Mouse (Mus musculus) neural tube, embryonic 14.5 days (tissue): Measurements from ENCODE around the gene Il27. TPM values are rescaled to one million over a fixed set of nuclear protein-coding genes. Genes with fewer than 3 reads are reported as not detected.
"Not testable (repeated sequence)": the region's sequence is repeated elsewhere in the genome, so short reads cannot be mapped to it uniquely, and the experiment has no call there.

Experiments used
- ATAC-seq: fragments of 200-750 bp; cut with Nextera tagmentation; 2 replicates; pipeline ENCODE4 v1.8.0; 2017; ENCODE audit warnings: low read depth, mild to moderate bottlenecking, moderate TSS enrichment, moderate library complexity
- H3K27ac ChIP-seq: fragments of 300-500 bp; sonication (generic); 2 replicates; pipeline ENCODE4 v1.5.1; 2014; ENCODE audit warnings: low read depth, mild to moderate bottlenecking, control low read depth, low read length, moderate library complexity, mixed read lengths
- H3K27me3 ChIP-seq: fragments of 300-500 bp; sonication (generic); 2 replicates; pipeline ENCODE4 v1.6.1; 2014; ENCODE audit warnings: low read length; ENCODE audit not compliant: control insufficient read depth, insufficient read depth
- H3K36me3 ChIP-seq: fragments of 300-500 bp; sonication (generic); 2 replicates; pipeline ENCODE4 v1.6.1; 2014; ENCODE audit warnings: low read length, mixed read lengths; ENCODE audit not compliant: control insufficient read depth, insufficient read depth
- H3K4me1 ChIP-seq: fragments of 300-500 bp; sonication (generic); 2 replicates; pipeline ENCODE4 v1.6.1; 2014; ENCODE audit warnings: low read length; ENCODE audit not compliant: control insufficient read depth, insufficient read depth
- H3K4me2 ChIP-seq: fragments of 300-500 bp; sonication (generic); 2 replicates; pipeline ENCODE4 v1.6.1; 2014; ENCODE audit warnings: mild to moderate bottlenecking, low read depth, low read length, control low read depth
- H3K4me3 ChIP-seq: fragments of 300-500 bp; sonication (generic); 2 replicates; pipeline ENCODE4 v1.5.1; 2014; ENCODE audit warnings: low read depth, low read length, control low read depth, mixed read lengths
- H3K9ac ChIP-seq: fragments of 300-500 bp; sonication (generic); replicated peaks from 2 replicates; pipeline ENCODE4 v1.6.1; 2014; ENCODE audit warnings: low read depth, mild to moderate bottlenecking, control low read depth, low read length, mixed read lengths
- H3K9me3 ChIP-seq: fragments of 300-500 bp; sonication (generic); 2 replicates; pipeline ENCODE4 v1.6.1; 2016; ENCODE audit warnings: low read length; ENCODE audit not compliant: control insufficient read depth
- WGBS: fragments of 180-500 bp; shearing (Covaris S2); extraction: QIAGEN DNeasy Blood & Tissue Kit; methylation state at CpG from one replicate; pipeline ENCODE4 v1.1.7; 2014; 5-methylcytosine and 5-hydroxymethylcytosine counted together
- polyA plus RNA-seq: library from polyadenylated mRNA; unstranded; fragments of >200 nt; fragmentation: Nextera tagmentation; extraction: Ambion mirVana; gene quantifications from 2 replicates; pipeline ENCODE4 v1.2.1, GENCODE M21; 2014

The Il27 gene
- not detected in 2 replicates for polyA plus RNA-seq

DNA sequence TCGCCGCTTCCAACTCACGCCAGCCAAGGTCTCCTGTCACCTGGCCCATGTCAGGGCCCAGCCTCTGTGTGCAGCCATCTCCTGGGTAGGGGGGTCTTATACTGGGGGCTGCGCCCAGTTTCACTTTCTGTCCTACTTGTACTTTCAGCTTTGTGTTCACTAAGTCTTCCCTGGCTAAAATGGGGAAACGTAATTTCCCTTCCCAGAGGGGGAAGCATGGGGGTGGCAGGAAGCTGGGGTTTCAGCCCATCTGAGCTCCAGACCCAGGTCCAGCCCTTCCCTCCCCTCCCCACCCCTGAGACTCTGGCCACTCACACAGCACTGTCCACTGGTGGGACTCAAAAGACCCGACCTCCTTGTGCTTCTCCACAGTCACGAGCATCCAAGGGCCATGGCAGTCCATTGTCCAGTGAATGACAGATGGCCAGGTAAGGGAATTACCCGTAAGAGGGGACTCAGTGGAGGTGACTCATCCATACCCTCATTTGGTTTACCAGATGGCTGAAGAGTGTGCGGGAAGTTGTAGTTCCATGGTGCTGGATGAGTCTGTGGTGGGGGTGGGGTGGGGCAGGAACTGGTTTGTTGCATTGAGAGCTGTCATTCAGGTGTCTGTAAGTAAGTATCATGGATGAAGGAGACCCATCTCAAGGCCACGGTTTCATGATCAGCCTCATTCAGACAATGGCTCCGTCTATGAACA, at the start of gene Il27:
Gene Il27, minus strand, starts transcription at position 80 of the 700 bp plus-strand sequence.
- Histone ChIP-seq H3K4me1 (no peaks in the 10 kb centered on the region), H3K4me3 (no peak within 1 kb of the TSS), H3K4me2 (no peak within 1 kb of the TSS), H3K27ac (no peak within 1 kb of the TSS), H3K36me3 (no peaks in the 10 kb centered on the region), H3K9ac (no peak within 1 kb of the TSS), H3K27me3 (no peaks in the 10 kb centered on the region), H3K9me3 (no peaks in the 10 kb centered on the region)
- 87% methylated on average over 11 of the region's 11 CpGs for whole genome bisulfite sequencing
- ATAC-seq = no peak

DNA sequence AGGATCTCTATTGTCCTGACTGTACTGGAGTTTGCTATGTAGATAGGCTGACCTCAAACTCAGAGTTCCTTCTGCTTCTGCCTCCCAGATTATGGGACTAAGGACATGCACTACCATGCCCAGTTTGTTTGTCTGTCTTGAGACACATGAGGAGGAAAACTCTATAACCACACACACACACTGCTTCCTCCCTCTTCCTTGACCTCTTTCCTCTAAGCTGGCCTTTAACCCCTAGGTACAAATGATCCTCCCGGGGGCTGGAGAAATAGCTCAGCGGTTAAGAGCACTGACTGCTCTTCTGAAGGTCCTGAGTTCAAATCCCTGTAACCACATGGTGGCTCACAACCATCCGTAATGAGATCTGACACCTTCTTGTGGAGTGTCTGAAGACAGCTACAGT, 49.6 kb upstream of the Il27 start:
- Histone ChIP-seq H3K27ac (no peak overlapping the region), H3K27me3 (no peaks in the 10 kb centered on the region), H3K4me1 (no peaks in the 10 kb centered on the region), H3K4me2 (no peak overlapping the region), H3K9ac (no peak overlapping the region), H3K9me3 (no peaks in the 10 kb centered on the region), H3K36me3 (no peaks in the 10 kb centered on the region), H3K4me3 (no peak overlapping the region)
- ATAC-seq = no peak
- WGBS = 87% methylated on average over 3 of the region's 3 CpGs

DNA sequence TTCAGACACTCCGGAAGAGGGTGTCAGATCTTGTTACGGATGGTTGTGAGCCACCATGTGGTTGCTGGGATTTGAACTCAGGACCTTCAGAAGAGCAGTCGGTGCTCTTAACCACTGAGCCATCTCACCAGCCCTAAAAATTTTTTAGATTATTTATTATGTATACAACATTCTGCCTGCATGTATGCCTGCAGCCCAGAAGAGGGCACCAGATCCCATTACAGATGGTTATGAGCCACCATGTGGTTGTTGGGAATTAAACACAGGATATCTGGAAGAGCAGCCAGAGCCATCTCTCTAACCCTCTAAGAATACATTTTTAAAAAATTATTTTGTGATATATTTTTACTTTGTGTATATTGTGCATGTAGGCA, 48.5 kb upstream of the Il27 start:
- not testable (repeated sequence) for H3K9me3 ChIP-seq, H3K4me1 ChIP-seq, H3K27me3 ChIP-seq, H3K27ac ChIP-seq, ATAC-seq, H3K36me3 ChIP-seq, H3K4me3 ChIP-seq, H3K4me2 ChIP-seq, H3K9ac ChIP-seq
- 60% methylated on average over 3 of the region's 3 CpGs for WGBS

DNA sequence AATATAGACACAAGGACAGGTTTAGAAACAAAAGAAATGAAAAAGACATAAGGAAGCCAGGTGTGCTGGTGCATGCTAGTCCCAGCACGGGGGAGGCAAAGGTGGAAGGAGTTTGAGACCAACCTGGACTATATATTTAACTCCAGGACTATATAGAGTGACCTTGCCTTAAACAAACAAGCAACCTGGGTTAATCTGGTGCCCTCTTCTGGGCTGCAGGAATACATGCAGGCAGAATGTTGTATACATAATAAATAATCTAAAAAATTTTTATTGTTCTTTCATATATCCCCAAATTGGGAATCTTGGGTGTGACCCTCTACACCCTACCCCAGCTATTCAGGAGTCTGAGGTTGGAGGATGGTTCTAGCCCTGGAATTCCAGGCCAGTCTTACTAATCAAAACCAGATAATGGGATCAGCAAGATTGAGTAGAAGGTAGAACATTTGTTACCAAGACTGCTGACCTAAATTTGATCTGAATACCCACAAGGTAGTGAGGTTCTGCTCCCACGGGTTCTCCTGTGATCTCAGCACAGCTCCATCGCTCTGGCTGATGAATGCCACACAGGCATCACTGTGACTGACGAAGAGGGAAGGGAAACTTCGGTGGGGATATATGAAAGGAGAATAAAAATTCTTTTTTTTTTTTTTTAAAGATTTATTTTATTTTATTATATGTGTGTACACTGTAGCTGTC, 48.0 kb upstream of the Il27 start:
- Histone ChIP-seq H3K27me3 (no peaks in the 10 kb centered on the region), H3K4me3 (no peak overlapping the region), H3K4me2 (no peak overlapping the region), H3K9ac (no peak overlapping the region), H3K4me1 (no peaks in the 10 kb centered on the region), H3K27ac (no peak overlapping the region), H3K9me3 (no peaks in the 10 kb centered on the region), H3K36me3 (no peaks in the 10 kb centered on the region)
- ATAC-seq = no peak
- WGBS = 81% methylated on average over 5 of the region's 5 CpGs

DNA sequence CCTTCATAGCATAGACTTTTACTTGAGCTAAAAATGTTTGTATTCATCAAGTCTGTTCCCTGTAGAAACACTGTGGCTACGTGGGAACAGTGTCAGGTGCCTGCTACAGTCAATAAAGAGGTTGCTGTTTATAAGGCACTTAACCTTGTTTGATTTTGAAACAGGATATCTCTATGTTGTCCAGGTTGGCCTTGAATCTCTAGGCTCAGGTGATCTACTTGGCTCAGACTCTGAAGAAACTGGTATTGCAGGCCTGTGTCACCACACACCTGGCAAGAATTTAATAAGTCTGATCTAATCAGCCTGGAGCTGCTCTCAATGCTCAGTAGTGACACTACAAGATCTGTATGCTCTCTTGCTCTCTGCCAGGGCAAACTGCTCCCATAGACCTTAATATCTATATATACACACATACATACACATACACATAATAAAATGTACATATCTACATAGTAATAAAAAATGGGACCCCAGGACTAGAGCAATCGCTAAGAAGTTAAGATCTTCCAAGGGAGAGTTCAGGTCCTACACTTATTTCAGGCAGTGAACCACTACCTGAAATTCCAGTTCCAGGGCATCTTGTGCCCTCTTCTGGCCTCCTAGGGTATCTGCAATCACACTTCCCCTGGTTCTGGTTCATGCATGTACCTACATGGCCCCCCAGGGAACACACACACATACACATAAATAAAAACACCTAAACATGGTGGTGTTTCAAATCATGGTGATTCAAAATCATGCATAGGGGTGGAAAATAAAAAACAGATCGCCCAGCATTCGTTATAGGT, 42.2 kb upstream of the Il27 start:
- Histone ChIP-seq H3K4me3 (no peak overlapping the region), H3K9me3 (no peaks in the 10 kb centered on the region), H3K9ac (no peak overlapping the region), H3K4me1 (no peaks in the 10 kb centered on the region), H3K27me3 (no peaks in the 10 kb centered on the region), H3K27ac (no peak overlapping the region), H3K36me3 (no peaks in the 10 kb centered on the region), H3K4me2 (no peak overlapping the region)
- ATAC-seq = no peak
- WGBS = 20% methylated on average over 4 of the region's 4 CpGs

DNA sequence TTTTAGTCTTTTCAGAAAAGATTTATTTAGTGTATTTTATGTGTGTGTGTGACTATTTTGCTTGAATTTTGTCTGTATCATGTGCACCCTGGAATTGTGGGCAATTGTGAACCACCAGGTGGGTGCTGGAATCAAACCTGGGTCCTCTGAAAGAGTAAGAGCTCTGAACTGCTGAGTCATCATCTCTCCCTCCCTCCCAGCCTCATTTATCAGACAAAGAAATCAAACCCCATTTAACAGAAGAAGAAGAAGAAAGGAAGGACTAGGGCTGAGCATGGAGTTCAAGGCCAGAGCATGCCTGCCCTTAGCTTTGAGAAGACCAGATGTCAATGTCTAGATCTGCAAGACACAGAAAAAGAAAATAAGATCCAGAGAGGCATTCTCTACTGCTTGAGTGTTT, 40.6 kb upstream of the Il27 start:
- Histone ChIP-seq H3K4me1 (no peaks in the 10 kb centered on the region), H3K36me3 (no peaks in the 10 kb centered on the region), H3K9ac (no peak overlapping the region), H3K4me2 (no peak overlapping the region), H3K9me3 (no peaks in the 10 kb centered on the region), H3K27me3 (no peaks in the 10 kb centered on the region), H3K27ac (no peak overlapping the region), H3K4me3 (no peak overlapping the region)
- no peak for ATAC-seq

DNA sequence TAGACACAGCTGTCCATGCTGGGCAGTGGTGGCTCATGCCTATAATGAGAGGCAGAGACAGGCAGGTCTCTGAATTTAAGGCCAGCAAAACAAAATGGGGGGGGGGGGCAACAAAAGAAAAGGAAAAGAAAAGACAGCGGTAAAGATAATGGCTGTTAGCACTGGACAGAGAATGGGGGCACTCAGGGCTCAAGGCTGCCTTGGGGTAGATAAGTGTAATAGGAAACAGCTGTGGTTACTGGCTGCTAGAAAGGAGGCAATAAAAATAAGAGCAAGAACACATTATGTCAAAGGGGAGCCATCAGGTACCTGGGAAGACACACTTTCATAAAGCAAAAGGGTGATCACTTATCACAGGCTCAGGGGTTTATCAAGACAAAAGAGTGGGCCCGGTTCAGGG, 37.7 kb upstream of the Il27 start:
- Histone ChIP-seq H3K4me3 (no peak overlapping the region), H3K9me3 (no peaks in the 10 kb centered on the region), H3K9ac (no peak overlapping the region), H3K4me1 (no peaks in the 10 kb centered on the region), H3K36me3 (no peaks in the 10 kb centered on the region), H3K27me3 (no peaks in the 10 kb centered on the region), H3K27ac (no peak overlapping the region), H3K4me2 (no peak overlapping the region)
- WGBS = 85% methylated on average over 2 of the region's 2 CpGs
- no peak for ATAC-seq

DNA sequence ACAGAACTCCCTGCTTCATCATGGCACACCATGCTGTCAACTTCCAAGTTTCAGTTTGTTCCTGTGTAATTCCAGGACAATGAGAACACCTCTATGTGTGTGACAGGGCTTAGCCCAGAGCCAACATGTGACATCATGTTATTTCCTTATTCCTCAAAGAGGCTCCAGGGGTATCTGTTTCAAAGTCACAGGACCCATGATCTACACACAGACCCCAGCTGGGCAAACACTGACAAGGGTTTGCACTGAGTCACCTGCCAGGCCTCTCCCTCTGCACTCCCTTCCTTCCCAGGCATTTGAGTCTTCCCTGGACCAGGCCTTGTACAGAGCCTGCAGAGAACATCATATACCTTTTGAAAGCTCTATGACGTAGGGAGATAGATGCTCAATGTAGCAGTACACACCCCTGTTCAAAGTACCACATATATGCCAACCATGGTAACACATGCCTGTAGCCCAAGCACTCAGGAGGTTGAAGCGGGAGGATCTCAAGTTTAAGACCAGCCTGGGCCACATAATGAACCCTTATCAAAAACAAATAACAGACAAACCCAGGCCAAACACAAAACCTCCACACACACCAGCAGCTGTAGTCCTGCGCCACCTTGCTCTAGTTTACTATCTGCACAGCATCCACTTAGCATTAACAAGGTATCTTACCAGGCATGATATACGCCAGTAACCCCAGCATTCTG, 36.2 kb upstream of the Il27 start, which contains the start of gene Nupr1:
Gene Nupr1, minus strand, starts transcription at position 38 of the 695 bp plus-strand sequence.
- 94% methylated on average over 4 of the region's 4 CpGs for WGBS
- no peaks in the 10 kb centered on the region for H3K4me1 ChIP-seq
- H3K36me3 ChIP-seq = no peaks in the 10 kb centered on the region
- no peak within 1 kb of the TSS for H3K4me2 ChIP-seq
- H3K27me3 ChIP-seq = no peaks in the 10 kb centered on the region
- H3K9ac ChIP-seq = no peak within 1 kb of the TSS
- no peak for ATAC-seq
- H3K9me3 ChIP-seq = no peaks in the 10 kb centered on the region
- no peak within 1 kb of the TSS for H3K27ac ChIP-seq
- H3K4me3 ChIP-seq = no peak within 1 kb of the TSS
